Mouse (Mus musculus): ENCODE measurements around the gene Knstrn.

Knstrn gene

GRCm38 (mm10) chr2:118790551-118791525, 23.0 kb upstream of the Knstrn start:
- in situ Hi-C loops (cut with MboI, MseI), result no loop called here

- in situ Hi-C loops (cut with MboI, MseI), result no loop called here
Measured at GRCm38 (mm10) chr2:118791591-118792258, 22.1 kb upstream of the Knstrn start.

GRCm38 (mm10) chr2:118792259-118792613, 21.6 kb upstream of the Knstrn start:
- in situ Hi-C loops (cut with MboI, MseI), result no loop called here

- in situ Hi-C loops (cut with MboI, MseI), result no loop called here
Measured at GRCm38 (mm10) chr2:118793636-118794035, 20.2 kb upstream of the Knstrn start.

GRCm38 (mm10) chr2:118802542-118803118, 11.2 kb upstream of the Knstrn start:
- in situ Hi-C loops (cut with MboI, MseI), result no loop called here

- in situ Hi-C loops (cut with MboI, MseI), result no loop called here
Measured at GRCm38 (mm10) chr2:118804474-118804873, 9.3 kb upstream of the Knstrn start.

- in situ Hi-C loops (cut with MboI, MseI), result no loop called here
Measured at GRCm38 (mm10) chr2:118805137-118805536, 8.7 kb upstream of the Knstrn start.

GRCm38 (mm10) chr2:118805756-118806155, 8.0 kb upstream of the Knstrn start:
- in situ Hi-C loops (cut with MboI, MseI), result no loop called here

GRCm38 (mm10) chr2:118806860-118807259, 6.9 kb upstream of the Knstrn start:
- in situ Hi-C loops (cut with MboI, MseI), result no loop called here

- in situ Hi-C loops (cut with MboI, MseI), result no loop called here
Measured at GRCm38 (mm10) chr2:118810861-118811260, 2.9 kb upstream of the Knstrn start.

GRCm38 (mm10) chr2:118812724-118813123, 1.1 kb upstream of the Knstrn start:
- in situ Hi-C loops (cut with MboI, MseI), result no loop called here

GRCm38 (mm10) chr2:118822800-118823199, 9.0 kb downstream of the Knstrn start:
- in situ Hi-C loops (cut with MboI, MseI), result no loop called here

- in situ Hi-C loops (cut with MboI, MseI), result no loop called here
Measured at GRCm38 (mm10) chr2:118824396-118824795, 10.6 kb downstream of the Knstrn start.

GRCm38 (mm10) chr2:118829096-118829495, 15.3 kb downstream of the Knstrn start:
- in situ Hi-C loops (cut with MboI, MseI), result no loop called here

GRCm38 (mm10) chr2:118834061-118834460, 20.3 kb downstream of the Knstrn start:
- in situ Hi-C loops (cut with MboI, MseI), result loop anchor here (10.0 kb wide), 1 partner anchor 1549 kb away; no protein-coding TSS in a partner anchor

- in situ Hi-C loops (cut with MboI, MseI), result loop anchor here (5.0 to 10.0 kb wide), 2 partner anchors 42 to 1550 kb away; no protein-coding TSS in a partner anchor
Measured at GRCm38 (mm10) chr2:118835115-118835514, 21.3 kb downstream of the Knstrn start.

GRCm38 (mm10) chr2:118838330-118838729, 24.5 kb downstream of the Knstrn start:
- in situ Hi-C loops (cut with MboI, MseI), result loop anchor here (5.0 to 10.0 kb wide), 2 partner anchors 39 to 1554 kb away; no protein-coding TSS in a partner anchor

- in situ Hi-C loops (cut with MboI, MseI), result no loop called here
Measured at GRCm38 (mm10) chr2:118841186-118841585, 27.4 kb downstream of the Knstrn start.

GRCm38 (mm10) chr2:118841774-118842173, 28.0 kb downstream of the Knstrn start:
- in situ Hi-C loops (cut with MboI, MseI), result no loop called here

GRCm38 (mm10) chr2:118844427-118844826, 30.6 kb downstream of the Knstrn start:
- in situ Hi-C loops (cut with MboI, MseI), result no loop called here

- in situ Hi-C loops (cut with MboI, MseI), result no loop called here
Measured at GRCm38 (mm10) chr2:118846246-118846645, 32.4 kb downstream of the Knstrn start.

- in situ Hi-C loops (cut with MboI, MseI), result no loop called here
Measured at GRCm38 (mm10) chr2:118851756-118852155, 38.0 kb downstream of the Knstrn start.
